Mouse (Mus musculus) heart, postnatal 0 days (tissue): ENCODE measurements at regions not wholly inside any gene's neighbourhood (a gene's known extent, or its start where the extent isn't known, plus 50 kb on each side); places are given as distances from the start of the nearest gene placed in this dataset.

Experiments used
- CTCF ChIP-seq: IDR thresholded peaks from 2 replicates; pipeline ENCODE4 v1.5.1; 2016; ENCODE audit warnings: antibody characterized with exemption, control low read depth, low read depth
- EP300 ChIP-seq: IDR thresholded peaks from 2 replicates; pipeline ENCODE4 v1.6.1; 2016; ENCODE audit warnings: antibody characterized with exemption, low read depth

- TF ChIP-seq CTCF (no peak), EP300 (no peak)
Measured at GRCm38 (mm10) chr14:36328258-36328891, 233.7 kb downstream of the 4930474N05Rik start.
